Mouse (Mus musculus) right cerebral cortex, postnatal 25 days (tissue): ENCODE measurements around the gene Psme2.
A peak's percentile ranks its signal among the peaks of the same experiment; 100 is the strongest.

Source experiments
- DNase-seq: peaks from one replicate; pipeline ENCODE4 v3.0.0; 2022

Gene Psme2

DNA sequence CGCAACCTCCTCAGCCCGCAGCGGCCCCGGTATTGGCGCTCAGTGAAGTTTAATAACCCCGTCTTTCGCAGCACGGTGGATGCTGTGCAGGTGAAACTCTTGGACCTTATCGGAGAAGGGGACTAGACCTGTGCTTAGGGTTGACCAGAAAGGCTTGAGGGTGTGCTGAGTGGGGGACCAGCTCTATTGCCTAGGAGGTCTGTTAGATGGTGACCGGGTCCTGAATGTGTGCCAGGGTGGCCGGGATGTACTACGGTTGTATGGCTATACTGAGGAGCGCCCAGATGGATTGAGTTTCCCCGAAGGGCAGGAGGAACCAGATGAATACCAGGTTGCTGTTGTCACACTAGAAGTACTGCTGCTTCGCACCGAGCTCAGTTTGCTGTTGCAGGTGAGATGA, 1.3 kb upstream of the Psme2 start:
- DNase-seq: no peak

DNA sequence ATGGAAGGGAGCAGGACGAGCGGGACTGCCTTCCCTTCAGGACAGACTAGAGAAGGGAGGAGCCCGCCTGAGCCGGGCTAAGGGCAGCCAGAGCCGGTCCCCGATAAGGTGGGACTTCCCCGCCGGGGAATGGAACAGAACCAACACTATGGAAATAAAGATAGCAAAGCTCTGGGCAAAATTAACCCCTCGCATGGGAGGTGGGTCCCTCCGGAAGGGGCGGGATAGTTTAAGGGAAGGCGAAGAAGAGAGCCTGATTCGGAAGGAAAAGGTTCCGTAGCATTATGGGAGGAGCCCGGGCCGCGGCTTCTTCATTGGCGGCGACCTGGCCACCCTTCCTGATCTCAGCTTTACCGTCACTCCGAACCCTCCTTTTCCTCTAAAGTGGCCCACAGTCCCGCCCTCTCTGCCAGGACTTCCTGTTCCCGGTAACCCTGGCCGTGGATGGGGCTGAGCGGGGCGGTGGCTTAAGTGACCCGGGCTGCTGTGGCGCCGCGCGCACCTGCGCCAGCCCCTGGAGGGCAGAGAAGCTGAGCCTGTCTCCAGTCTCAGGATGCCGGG, 498 bp upstream of the Psme2 start, which contains the start of gene Rnf31:
Gene Rnf31 (plus strand): TSS at position 378 of the 561 bp plus-strand sequence.
- DNase-seq: peak; percentile 92

DNA sequence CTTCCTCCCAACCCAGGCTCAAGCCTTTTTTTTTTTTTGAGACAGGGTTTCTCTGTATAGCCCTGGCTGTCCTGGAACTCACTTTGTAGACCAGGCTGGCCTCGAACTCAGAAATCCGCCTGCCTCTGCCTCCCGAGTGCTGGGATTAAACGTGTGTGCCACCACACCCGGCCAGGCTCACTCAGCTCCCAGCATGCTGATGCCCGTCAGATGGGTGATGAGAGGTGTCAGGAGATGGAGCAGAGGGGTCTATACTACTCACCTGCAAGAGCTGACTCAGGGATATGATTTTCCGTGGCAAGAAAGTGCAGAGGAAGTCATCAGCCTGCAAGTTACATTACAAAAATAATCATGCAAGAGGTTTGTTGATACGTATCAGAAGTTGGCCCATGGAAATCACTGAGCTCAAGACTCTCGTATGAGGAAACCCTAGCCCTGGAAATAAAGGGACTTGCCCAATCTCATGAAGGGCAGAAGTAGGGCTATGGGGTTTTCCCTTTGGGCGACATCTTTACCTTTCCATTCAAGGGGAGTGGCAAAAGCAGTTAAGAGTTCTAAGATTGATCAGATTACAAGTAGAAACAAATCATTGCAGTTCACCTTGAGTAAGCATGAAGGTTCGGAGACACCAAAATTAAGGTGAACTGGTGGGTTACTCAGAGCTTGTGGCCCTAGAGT, 1.0 kb downstream of the Psme2 start:
- DNase-seq: no peak

DNA sequence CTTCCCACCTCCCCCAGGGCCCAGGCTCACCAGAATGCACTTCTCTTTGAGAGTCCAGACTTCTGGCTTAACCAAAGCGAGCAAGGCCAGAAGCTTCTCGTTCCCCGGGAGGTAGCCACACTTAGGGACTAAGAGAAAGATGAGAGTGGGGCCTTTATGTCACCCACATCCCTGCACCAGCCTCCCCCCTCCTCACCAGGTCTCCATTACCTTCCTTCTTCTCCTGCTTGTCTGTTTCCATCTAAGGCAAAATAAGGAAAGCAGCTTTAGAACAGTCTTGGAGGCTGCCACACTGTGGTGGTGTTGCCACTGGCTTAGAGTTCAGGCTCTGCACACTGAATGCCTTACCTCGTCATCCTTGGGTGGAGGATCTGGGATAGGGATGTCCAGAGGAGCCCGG, 1.6 kb downstream of the Psme2 start:
- no peak for DNase-seq

- DNase-seq: no peak
Observed at GRCm38 (mm10) chr14:55586149-55586548, 4.8 kb downstream of the Psme2 start.

GRCm38 (mm10) chr14:55585566-55585960, 5.3 kb downstream of the Psme2 start:
- DNase-seq: no peak

GRCm38 (mm10) chr14:55584702-55585565, 6.0 kb downstream of the Psme2 start, which contains the start of gene Emc9:
Emc9 (minus strand) TSS chr14:55585302.
- DNase-seq: peak; percentile 69

GRCm38 (mm10) chr14:55584303-55584701, 6.6 kb downstream of the Psme2 start:
- DNase-seq: no peak

DNA sequence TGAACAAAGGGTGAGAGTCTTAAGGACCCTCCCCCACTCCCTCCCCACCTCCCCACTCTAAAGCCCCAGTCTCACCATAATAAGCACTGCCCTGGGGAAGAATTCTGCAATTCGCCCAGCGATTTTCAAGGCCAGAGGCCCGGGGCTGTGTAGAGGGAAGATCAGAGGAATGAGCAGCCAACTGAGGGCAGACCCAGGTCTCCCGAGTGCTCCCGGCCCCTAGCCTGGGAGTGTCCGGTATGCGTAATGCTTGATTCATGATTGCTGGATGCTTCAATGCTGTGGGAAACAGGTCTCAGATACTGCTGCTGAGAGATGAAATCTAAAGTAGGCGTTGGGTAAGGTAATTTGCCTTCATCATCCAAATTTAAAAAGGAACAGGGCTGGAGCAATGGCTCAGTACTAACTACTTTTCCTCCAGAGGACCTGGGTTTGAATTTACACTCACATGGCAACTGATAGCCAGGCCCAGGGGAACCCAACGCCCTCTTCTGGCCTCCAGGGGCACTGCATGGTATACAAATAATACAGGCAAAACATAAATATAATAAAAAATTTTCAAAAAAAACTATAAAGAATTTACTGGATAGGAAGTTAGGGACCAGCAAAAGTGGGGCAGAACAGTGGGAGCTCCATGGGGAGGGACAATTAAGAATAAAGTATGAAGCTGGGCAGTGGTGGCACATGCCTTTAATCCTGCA, 8.8 kb downstream of the Psme2 start:
- DNase-seq: no peak

GRCm38 (mm10) chr14:55580731-55581130, 10.2 kb downstream of the Psme2 start:
- DNase-seq: no peak

DNA sequence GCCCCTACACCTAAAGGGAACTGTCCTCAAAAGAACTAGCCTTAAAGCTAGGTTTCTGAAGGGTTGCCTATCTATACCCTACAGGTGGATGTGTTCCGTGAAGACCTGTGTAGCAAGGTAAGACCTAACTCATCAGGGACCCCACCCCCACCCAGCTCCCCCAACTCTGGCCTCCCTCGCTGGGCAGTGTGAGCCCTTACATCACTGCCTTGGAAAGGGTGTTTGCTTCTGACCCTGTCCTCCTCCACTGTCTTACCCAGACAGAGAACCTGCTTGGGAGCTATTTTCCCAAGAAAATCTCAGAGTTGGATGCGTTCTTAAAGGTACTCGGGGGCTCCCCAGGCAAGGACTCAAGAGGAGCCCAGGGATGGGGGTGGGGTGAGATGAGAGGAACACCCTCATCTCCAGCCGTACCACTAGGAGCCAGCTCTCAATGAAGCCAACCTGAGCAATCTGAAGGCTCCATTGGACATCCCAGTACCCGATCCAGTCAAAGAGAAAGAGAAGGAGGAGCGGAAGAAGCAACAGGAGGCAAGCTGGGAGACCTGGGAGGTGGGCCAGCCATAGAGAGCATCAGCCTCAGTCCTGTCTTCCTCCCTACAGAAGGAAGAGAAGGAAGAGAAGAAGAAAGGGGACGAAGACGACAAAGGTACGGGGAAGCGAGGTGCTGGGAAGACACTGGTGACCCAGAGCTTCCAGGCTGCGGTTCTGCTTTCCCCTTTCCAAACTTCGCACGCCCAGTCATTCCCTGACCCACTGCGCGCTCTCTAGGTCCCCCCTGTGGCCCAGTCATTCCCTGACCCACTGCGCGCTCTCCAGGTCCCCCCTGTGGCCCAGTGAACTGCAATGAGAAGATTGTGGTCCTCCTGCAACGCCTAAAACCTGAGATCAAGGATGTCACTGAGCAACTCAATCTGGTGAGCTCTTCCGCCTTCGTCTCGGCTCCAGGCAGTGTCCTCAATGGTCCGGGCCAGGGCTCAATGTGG, 11.1 kb downstream of the Psme2 start:
- no peak for DNase-seq

- DNase-seq: no peak
Observed at GRCm38 (mm10) chr14:55578668-55579269, 12.1 kb downstream of the Psme2 start.

GRCm38 (mm10) chr14:55577871-55578667, 12.8 kb downstream of the Psme2 start, which contains the start of gene Psme1:
Psme1 (plus strand) TSS chr14:55578123.
- DNase-seq: peak; percentile 77

- no peak for DNase-seq
Observed at GRCm38 (mm10) chr14:55576376-55576775, 14.5 kb downstream of the Psme2 start.

GRCm38 (mm10) chr14:55575711-55576110, 15.2 kb downstream of the Psme2 start:
- no peak for DNase-seq

- no peak for DNase-seq
Observed at GRCm38 (mm10) chr14:55575302-55575701, 15.6 kb downstream of the Psme2 start, which contains the start of gene Fitm1. Fitm1 (plus strand) TSS chr14:55575617.

DNA sequence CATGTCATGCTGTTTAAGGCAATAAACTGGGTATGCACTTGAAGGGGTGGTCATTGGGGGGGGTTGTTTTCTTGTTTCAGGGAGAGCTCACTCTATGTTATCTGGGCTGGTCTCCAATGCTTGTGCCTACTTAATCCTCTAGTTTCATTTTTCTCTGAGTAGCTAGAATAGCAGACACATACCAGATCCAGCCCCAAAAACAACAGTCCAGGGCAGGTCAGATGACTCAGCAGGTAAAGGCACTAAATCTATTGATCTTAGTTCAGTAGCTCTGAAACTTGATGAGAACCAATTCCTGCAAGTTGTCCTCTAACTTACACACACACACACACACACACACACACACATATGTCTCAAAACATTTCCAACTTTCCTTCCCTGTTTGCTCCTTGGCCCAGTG, 19.2 kb downstream of the Psme2 start:
- no peak for DNase-seq

DNA sequence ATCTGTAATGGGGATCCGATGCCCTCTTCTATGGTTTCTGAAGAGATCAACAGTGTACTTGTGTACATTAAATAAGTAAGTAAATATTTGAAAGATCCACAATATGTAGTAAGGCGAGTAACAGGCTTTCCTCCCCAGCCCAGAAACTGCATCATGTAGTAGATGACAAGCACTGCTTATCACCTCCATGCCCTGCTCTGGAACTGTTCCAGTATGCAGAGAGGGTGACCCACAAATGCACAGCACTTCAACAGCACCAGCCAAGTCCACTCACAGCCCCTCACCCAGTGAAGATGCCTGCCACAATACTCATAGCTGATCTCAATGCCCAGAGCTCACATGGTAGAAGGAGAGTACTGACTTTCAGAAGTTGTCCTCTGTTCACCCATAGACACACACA, 20.3 kb downstream of the Psme2 start:
- no peak for DNase-seq

DNA sequence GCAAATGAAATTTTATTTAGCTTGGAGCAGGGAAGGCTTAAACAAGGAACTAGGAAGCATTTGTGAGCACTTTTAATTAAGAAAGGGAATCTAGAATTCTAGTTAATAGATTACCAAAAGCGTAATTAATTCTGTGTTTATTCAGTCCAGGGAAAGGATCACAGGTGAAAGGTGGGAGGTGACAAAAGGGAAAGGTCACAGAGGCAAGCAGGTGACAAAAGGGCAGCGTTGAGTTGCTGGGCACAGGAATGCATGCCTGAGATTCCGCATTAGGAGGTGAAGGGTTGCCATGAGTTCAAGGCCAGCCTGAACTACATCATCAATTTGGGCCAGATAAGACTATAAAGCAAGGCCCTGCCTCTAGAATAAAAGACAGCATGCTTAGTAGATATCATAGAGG, 23.4 kb downstream of the Psme2 start:
- no peak for DNase-seq

- no peak for DNase-seq
Observed at GRCm38 (mm10) chr14:55565748-55566147, 25.2 kb downstream of the Psme2 start.
